Comparison of ENCODE assay signal across 8 mouse cellular contexts in the genomic region with DNA sequence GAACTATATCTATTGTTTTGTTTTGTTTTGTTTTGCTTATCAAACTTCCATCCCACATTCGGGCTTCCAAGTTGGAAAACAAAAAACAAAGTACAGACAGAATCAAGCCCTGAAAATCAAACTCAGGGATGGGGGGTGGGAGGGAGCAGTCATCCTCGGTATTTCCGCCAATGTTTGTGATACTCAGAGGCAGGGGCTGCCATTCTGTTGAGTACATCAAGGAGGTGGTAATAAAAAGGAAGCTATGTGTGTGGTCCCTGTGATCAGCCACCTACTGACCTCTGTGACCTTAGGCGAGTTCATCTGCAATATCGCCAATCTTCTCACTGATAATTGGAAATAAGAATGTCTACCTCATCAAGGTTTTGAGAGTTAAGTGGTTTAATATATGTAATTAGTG. TPM values are rescaled to one million over a fixed set of nuclear protein-coding genes. Genes with fewer than 3 reads are reported as not detected.
DNase-seq lines count a peak whose midpoint lies in the region; ATAC-seq and TF ChIP-seq lines count a peak whose summit lies in the region.

No protein-coding gene starts in this region.

- no peak for TF ChIP-seq CTCF in bone marrow, adult 2 months (IDR thresholded peaks at IDR 0.05; ENCODE audit: control insufficient read depth, insufficient read depth, low read length)

- no peak overlapping the region for H3K9ac ChIP-seq in kidney, embryonic 15.5 days
- H3K9ac ChIP-seq in hindbrain, embryonic 13.5 days: no peak overlapping the region
- no peak overlapping the region for H3K9ac ChIP-seq in midbrain, embryonic 13.5 days (replicated peaks)

- peak overlapping the region; percentile 85 for H3K4me3 ChIP-seq in kidney, embryonic 15.5 days (replicated peaks)
- H3K4me3 ChIP-seq in bone marrow, adult 2 months (replicated peaks; ENCODE audit: control insufficient read depth, low read depth, low read length): peak overlapping the region; percentile 54
- peak overlapping the region; percentile 78; the same call in 1 of the 2 replicates for H3K4me3 ChIP-seq in hindbrain, embryonic 13.5 days
- H3K4me3 ChIP-seq in midbrain, embryonic 13.5 days (replicated peaks): peak overlapping the region; percentile 79; the same call in 1 of the 2 replicates

- DNase-seq in kidney, adult 8-10 months: no peak
- no peak for DNase-seq in left cerebral cortex, adult 9 months (ENCODE audit: low spot score in 2 of 2)
- no peak for DNase-seq in spleen, postnatal 4 days (ENCODE audit: low spot score in 2 of 2)
- no peak for DNase-seq in kidney, postnatal 25 days

- 16% methylated on average over 5 of the region's 5 CpGs for WGBS in kidney, embryonic 15.5 days
- WGBS in bone marrow, adult 2 months: 7% methylated on average over 5 of the region's 5 CpGs
- 21% methylated on average over 5 of the region's 5 CpGs for WGBS in hindbrain, embryonic 13.5 days
- 43% methylated on average over 5 of the region's 5 CpGs for WGBS in midbrain, embryonic 13.5 days

- H3K27ac ChIP-seq in kidney, embryonic 15.5 days: no peak overlapping the region
- H3K27ac ChIP-seq in bone marrow, adult 2 months (ENCODE audit: control insufficient read depth, insufficient read depth, low read depth, low read length, poor library complexity): no peak overlapping the region
- no peak overlapping the region for H3K27ac ChIP-seq in hindbrain, embryonic 13.5 days
- no peak overlapping the region for H3K27ac ChIP-seq in midbrain, embryonic 13.5 days

- no peaks in the 10 kb centered on the region for H3K27me3 ChIP-seq in kidney, embryonic 15.5 days
- H3K27me3 ChIP-seq in hindbrain, embryonic 13.5 days: no peaks in the 10 kb centered on the region
- no peaks in the 10 kb centered on the region for H3K27me3 ChIP-seq in midbrain, embryonic 13.5 days

- 0 out of 2 replicates have a peak, but pooled peaks cover 2% of the 10 kb centered on the region for H3K9me3 ChIP-seq in kidney, embryonic 15.5 days (replicated peaks)
- no peaks in the 10 kb centered on the region for H3K9me3 ChIP-seq in hindbrain, embryonic 13.5 days
- 0 out of 2 replicates have a peak, but pooled peaks cover 3% of the 10 kb centered on the region for H3K9me3 ChIP-seq in midbrain, embryonic 13.5 days

- TF ChIP-seq POLR2A in bone marrow, adult 2 months (IDR thresholded peaks at IDR 0.05; ENCODE audit: borderline replicate concordance, control insufficient read depth, low read depth, low read length): no peak

- peaks cover 11% of the 10 kb centered on the region for H3K4me1 ChIP-seq in kidney, embryonic 15.5 days
- H3K4me1 ChIP-seq in bone marrow, adult 2 months (ENCODE audit: control insufficient read depth, insufficient read depth, low read length): no peaks in the 10 kb centered on the region; the same call in none of the 2 replicates
- H3K4me1 ChIP-seq in hindbrain, embryonic 13.5 days (replicated peaks): peaks cover 23% of the 10 kb centered on the region
- H3K4me1 ChIP-seq in midbrain, embryonic 13.5 days (replicated peaks): peaks cover 16% of the 10 kb centered on the region

- no peak for ATAC-seq in kidney, embryonic 15.5 days (replicated peaks; ENCODE audit: low FRiP score)
- no peak for ATAC-seq in hindbrain, embryonic 13.5 days (ENCODE audit: low FRiP score)
- peak; percentile 27; the same call in 1 of the 2 replicates for ATAC-seq in midbrain, embryonic 13.5 days

- peak overlapping the region; percentile 84 for H3K4me2 ChIP-seq in kidney, embryonic 15.5 days
- peak overlapping the region; percentile 45 for H3K4me2 ChIP-seq in hindbrain, embryonic 13.5 days
- H3K4me2 ChIP-seq in midbrain, embryonic 13.5 days (replicated peaks): peak overlapping the region; percentile 43

- peaks cover 5% of the 10 kb centered on the region; the same call in 1 of the 2 replicates for H3K36me3 ChIP-seq in kidney, embryonic 15.5 days
- no peaks in the 10 kb centered on the region for H3K36me3 ChIP-seq in hindbrain, embryonic 13.5 days
- H3K36me3 ChIP-seq in midbrain, embryonic 13.5 days: no peaks in the 10 kb centered on the region

RNA-seq across cellular contexts. Expression of a gene that starts 0.3 kb away (rescaled TPM):
- 114 and 121 TPM in 2 replicates for polyA plus RNA-seq in kidney, embryonic 15.5 days (2015; fragmentation: Nextera tagmentation; extraction: Ambion mirVana)
- polyA plus RNA-seq in bone marrow, adult 2 months (2011; ENCODE audit: insufficient read depth, insufficient read length, low replicate concordance, missing spikeins): 8.9 and 10.7 TPM in 2 replicates
- 46.1 and 49.7 TPM in 2 replicates for polyA plus RNA-seq in hindbrain, embryonic 13.5 days (2015; fragmentation: Nextera tagmentation; extraction: Ambion mirVana)
- polyA plus RNA-seq in midbrain, embryonic 13.5 days (2015; fragmentation: Nextera tagmentation; extraction: Ambion mirVana): 43.9 and 44.2 TPM in 2 replicates

RNA-seq across cellular contexts. Expression of a gene that starts 21.5 kb away (rescaled TPM):
- polyA plus RNA-seq in kidney, embryonic 15.5 days (2015; fragmentation: Nextera tagmentation; extraction: Ambion mirVana): not detected in 2 replicates
- not detected in 2 replicates for polyA plus RNA-seq in bone marrow, adult 2 months (2011; ENCODE audit: insufficient read depth, insufficient read length, low replicate concordance, missing spikeins)
- not detected in 2 replicates for polyA plus RNA-seq in hindbrain, embryonic 13.5 days (2015; fragmentation: Nextera tagmentation; extraction: Ambion mirVana)
- polyA plus RNA-seq in midbrain, embryonic 13.5 days (2015; fragmentation: Nextera tagmentation; extraction: Ambion mirVana): not detected in 2 replicates

RNA-seq across cellular contexts. Expression of a gene that starts 35.2 kb away (rescaled TPM):
- polyA plus RNA-seq in kidney, embryonic 15.5 days (2015; fragmentation: Nextera tagmentation; extraction: Ambion mirVana): 0.30 and 0.44 TPM in 2 replicates
- polyA plus RNA-seq in bone marrow, adult 2 months (2011; ENCODE audit: insufficient read depth, insufficient read length, low replicate concordance, missing spikeins): not detected in 2 replicates
- polyA plus RNA-seq in hindbrain, embryonic 13.5 days (2015; fragmentation: Nextera tagmentation; extraction: Ambion mirVana): 0.08 and 0.14 TPM in 2 replicates
- 0.09 and 0.15 TPM in 2 replicates for polyA plus RNA-seq in midbrain, embryonic 13.5 days (2015; fragmentation: Nextera tagmentation; extraction: Ambion mirVana)

RNA-seq across cellular contexts. Expression of a gene that starts 54.2 kb away (rescaled TPM):
- polyA plus RNA-seq in kidney, embryonic 15.5 days (2015; fragmentation: Nextera tagmentation; extraction: Ambion mirVana): 0.16 and 0.23 TPM in 2 replicates
- polyA plus RNA-seq in bone marrow, adult 2 months (2011; ENCODE audit: insufficient read depth, insufficient read length, low replicate concordance, missing spikeins): not detected in 2 replicates
- 0.05 and 0.19 TPM in 2 replicates for polyA plus RNA-seq in hindbrain, embryonic 13.5 days (2015; fragmentation: Nextera tagmentation; extraction: Ambion mirVana)
- polyA plus RNA-seq in midbrain, embryonic 13.5 days (2015; fragmentation: Nextera tagmentation; extraction: Ambion mirVana): 0.12 TPM in 1 of 2 replicates, not detected in the other
